Mouse (Mus musculus) megakaryocyte-erythroid progenitor cell, adult 5 weeks (primary cell): ENCODE data around the gene Pip5k1a. TPM values are rescaled to one million over a fixed set of nuclear protein-coding genes. Genes with fewer than 3 reads are reported as not detected.

Experiments
- polyA plus RNA-seq: library from polyadenylated mRNA; stranded (reverse); fragments of >175 nt; gene quantifications from 2 replicates; pipeline ENCODE4 v1.2.3, GENCODE M21; 2012

The Pip5k1a gene
- polyA plus RNA-seq = 15.0 and 24.5 TPM in 2 replicates

GRCm38 (mm10) chr3:95106338-95107117 is at the start of gene Pip5k1a:
TSS of gene Pip5k1a (minus strand) at chr3:95106930.

GRCm38 (mm10) chr3:95141952-95142616 is 35.4 kb upstream of the Pip5k1a start, which contains the start of gene Tnfaip8l2:
TSS of gene Tnfaip8l2 (minus strand) at chr3:95142360.

GRCm38 (mm10) chr3:95133680-95134101 is 27.0 kb upstream of the Pip5k1a start, which contains the start of the genes Scnm1 and Lysmd1:
TSS of gene Scnm1 (minus strand) at chr3:95134011.
TSS of gene Lysmd1 (plus strand) at chr3:95134088.

GRCm38 (mm10) chr3:95124246-95124645 is 17.5 kb upstream of the Pip5k1a start, which contains the start of gene Tmod4:
TSS of gene Tmod4 (plus strand) at chr3:95124476.

GRCm38 (mm10) chr3:95110911-95111726 is 4.4 kb upstream of the Pip5k1a start, which contains the start of gene Vps72:
TSS of gene Vps72 (plus strand) at chr3:95111022.

GRCm38 (mm10) chr3:95042166-95042837 is 64.4 kb downstream of the Pip5k1a start, which contains the start of gene Psmd4:
TSS of gene Psmd4 (minus strand) at chr3:95042614.

GRCm38 (mm10) chr3:95015337-95015872 is 91.3 kb downstream of the Pip5k1a start, which contains the start of gene Zfp687:
TSS of gene Zfp687 (minus strand) at chr3:95015448.

Other genes with a start within 250 kb of the Pip5k1a start
- gene Psmb4, start 220.0 kb downstream of the Pip5k1a start, polyA plus RNA-seq = 151 and 173 TPM in 2 replicates
- 19.5 and 20.8 TPM in 2 replicates for gene Selenbp1, start 173.9 kb downstream of the Pip5k1a start, polyA plus RNA-seq
- gene Rfx5, start 152.9 kb downstream of the Pip5k1a start, polyA plus RNA-seq = 15.7 and 16.9 TPM in 2 replicates
- 7.3 and 7.5 TPM in 2 replicates for gene Pi4kb, start 132.2 kb downstream of the Pip5k1a start, polyA plus RNA-seq
- gene Zfp687, start 91.5 kb downstream of the Pip5k1a start, polyA plus RNA-seq = 34.9 and 36.5 TPM in 2 replicates
- 95.3 and 114 TPM in 2 replicates for gene Psmd4, start 64.3 kb downstream of the Pip5k1a start, polyA plus RNA-seq
- gene Vps72, start 4.1 kb upstream of the Pip5k1a start, polyA plus RNA-seq = 224 and 237 TPM in 2 replicates
- not detected in 2 replicates for gene Tmod4, start 17.5 kb upstream of the Pip5k1a start, polyA plus RNA-seq
- 6.1 and 9.0 TPM in 2 replicates for gene Scnm1, start 27.1 kb upstream of the Pip5k1a start, polyA plus RNA-seq
- gene Lysmd1, start 27.2 kb upstream of the Pip5k1a start, polyA plus RNA-seq = 3.8 and 4.7 TPM in 2 replicates
- gene Tnfaip8l2, start 35.4 kb upstream of the Pip5k1a start, polyA plus RNA-seq = 10.5 and 16.0 TPM in 2 replicates
- 6.5 and 7.1 TPM in 2 replicates for gene Sema6c, start 53.5 kb upstream of the Pip5k1a start, polyA plus RNA-seq
- 2.2 and 2.7 TPM in 2 replicates for gene Gabpb2, start 111.0 kb upstream of the Pip5k1a start, polyA plus RNA-seq
- 138 and 173 TPM in 2 replicates for gene Cdc42se1, start 121.8 kb upstream of the Pip5k1a start, polyA plus RNA-seq
- gene Mllt11, start 125.2 kb upstream of the Pip5k1a start, polyA plus RNA-seq = 3.4 and 4.4 TPM in 2 replicates
- gene Gm128, start 134.7 kb upstream of the Pip5k1a start, polyA plus RNA-seq = 3.4 TPM in 2 replicates
- gene Bnipl, start 144.3 kb upstream of the Pip5k1a start, polyA plus RNA-seq = 0.34 TPM in 1 of 2 replicates, not detected in the other
- gene Mindy1, start 174.4 kb upstream of the Pip5k1a start, polyA plus RNA-seq = 118 and 120 TPM in 2 replicates
- gene Prune1, start 175.1 kb upstream of the Pip5k1a start, polyA plus RNA-seq = 2.8 and 3.0 TPM in 2 replicates
- gene Anxa9, start 200.2 kb upstream of the Pip5k1a start, polyA plus RNA-seq = 2.0 and 2.2 TPM in 2 replicates
- 352 and 417 TPM in 2 replicates for gene Cers2, start 207.9 kb upstream of the Pip5k1a start, polyA plus RNA-seq